Mouse (Mus musculus): Measurements from ENCODE around the gene Gpc5.
A peak's percentile ranks its signal among the peaks of the same experiment; 100 is the strongest.

Gene Gpc5

DNA sequence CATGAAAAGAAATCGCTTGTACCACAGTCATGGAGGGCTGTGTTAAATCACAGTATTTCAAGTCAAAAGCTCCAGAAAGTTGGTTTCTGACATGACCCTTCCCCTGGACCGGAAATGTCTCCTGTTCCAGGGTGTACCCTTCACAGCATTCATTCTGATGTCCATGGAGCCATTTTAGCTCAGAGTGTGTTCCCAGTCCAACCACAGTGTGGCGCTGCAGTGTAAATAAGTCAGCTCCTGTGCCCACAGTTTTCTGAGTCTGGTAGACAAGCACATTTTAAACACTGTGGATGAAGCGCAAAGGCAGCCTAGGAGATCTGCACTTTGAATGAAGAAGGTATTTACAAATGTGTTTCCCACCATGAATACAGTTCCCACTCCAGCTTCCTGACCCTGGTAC, 383.2 kb downstream of the Gpc5 start:
- ATAC-seq (ENCODE audit: insufficient number of reproducible peaks, low FRiP score, low TSS enrichment): no peak

DNA sequence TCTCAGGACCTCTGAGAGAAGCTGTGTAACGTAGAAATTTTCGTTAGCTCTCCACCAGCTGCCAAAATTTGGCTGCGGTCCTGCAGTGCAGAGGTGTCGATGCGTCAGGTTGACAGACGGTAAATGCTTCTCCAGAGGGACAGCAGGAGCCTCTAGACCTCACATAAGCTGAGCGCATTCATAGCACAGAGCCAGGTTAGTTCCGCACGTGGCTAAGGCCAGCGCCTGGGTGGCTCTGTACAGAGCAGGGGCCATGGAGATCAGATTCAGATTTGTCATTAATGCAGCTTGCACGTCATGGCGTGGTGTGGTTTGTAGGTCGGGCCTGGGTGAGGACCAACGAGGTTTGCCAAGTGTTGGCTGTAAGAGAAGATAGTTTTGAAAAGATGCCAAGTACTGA, 385.3 kb downstream of the Gpc5 start:
- no peak for ATAC-seq (ENCODE audit: insufficient number of reproducible peaks, low FRiP score, low TSS enrichment)

DNA sequence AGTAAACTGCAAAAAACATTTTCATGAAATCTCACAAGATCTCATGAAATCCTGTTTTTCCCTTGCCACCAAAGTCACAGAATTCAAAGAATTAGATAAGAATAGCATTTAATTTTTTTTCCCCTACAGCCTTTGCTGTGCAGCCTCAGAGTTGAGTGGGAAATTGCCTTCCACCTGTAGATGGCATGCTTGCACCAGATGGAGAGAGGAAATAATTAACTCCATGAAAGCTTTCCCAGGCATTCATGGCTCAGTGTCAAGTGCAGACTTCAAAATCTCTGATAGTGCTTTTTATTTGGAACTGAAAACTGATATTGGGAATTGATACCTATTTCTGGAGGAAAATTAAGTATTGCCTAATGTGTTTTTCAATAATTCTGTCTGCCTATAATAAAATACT, 393.1 kb downstream of the Gpc5 start:
- no peak for ATAC-seq (ENCODE audit: insufficient number of reproducible peaks, low FRiP score, low TSS enrichment)

DNA sequence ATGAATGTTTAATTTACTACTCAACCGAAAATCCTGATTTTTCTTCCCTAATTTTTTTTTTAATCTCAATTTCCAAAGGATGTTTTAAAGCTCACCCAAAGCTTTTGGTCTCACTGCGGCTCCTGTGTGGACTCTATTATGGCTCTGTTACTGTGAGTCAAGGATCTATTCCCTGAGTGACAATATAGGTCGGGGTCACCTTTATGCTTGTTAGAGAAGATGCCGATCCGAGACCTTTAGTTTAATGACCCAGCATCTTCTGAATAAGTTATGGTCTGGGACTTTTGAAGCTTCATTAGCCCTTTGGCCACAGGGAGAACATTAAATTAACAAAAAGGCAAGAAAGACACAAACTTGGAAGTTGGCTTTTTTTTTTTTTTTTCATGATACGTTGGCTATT, 408.8 kb downstream of the Gpc5 start:
- no peak for ATAC-seq (ENCODE audit: insufficient number of reproducible peaks, low FRiP score, low TSS enrichment)

DNA sequence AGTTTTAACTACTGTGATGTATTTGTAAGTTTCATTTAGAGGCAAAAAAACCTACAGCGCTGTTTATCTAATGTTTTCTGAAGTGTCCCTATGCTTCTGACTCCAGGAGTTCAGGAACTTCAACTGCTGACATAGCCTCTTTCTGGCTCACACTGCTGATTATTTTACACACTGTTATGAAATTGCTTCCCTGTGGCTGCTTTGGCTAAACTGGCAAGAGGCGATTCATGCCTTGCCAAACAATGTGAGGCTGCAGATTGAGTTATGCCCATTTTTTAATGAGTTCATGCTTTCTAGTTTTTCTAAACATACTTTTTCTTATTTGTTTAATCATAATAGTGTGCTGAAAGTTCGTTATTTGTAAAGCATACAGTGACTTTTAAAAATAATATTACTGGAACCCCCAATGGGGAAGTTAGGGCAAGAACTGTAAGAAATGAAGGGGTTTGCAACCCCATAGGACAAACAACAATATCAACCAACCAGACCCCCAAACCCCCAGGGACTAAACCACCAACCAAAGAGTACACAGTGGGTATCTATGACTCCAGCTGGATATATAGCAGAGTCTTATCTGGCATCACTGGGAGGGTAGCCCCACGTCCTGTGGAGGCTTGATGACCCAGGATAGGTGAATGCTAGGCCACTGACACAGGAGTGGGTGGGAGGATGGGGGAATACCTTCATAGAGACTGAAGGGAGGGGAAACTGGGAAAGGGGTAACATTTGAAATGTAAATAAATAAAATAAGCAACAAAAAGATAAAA, 454.7 kb downstream of the Gpc5 start:
- no peak for ATAC-seq (ENCODE audit: insufficient number of reproducible peaks, low FRiP score, low TSS enrichment)

DNA sequence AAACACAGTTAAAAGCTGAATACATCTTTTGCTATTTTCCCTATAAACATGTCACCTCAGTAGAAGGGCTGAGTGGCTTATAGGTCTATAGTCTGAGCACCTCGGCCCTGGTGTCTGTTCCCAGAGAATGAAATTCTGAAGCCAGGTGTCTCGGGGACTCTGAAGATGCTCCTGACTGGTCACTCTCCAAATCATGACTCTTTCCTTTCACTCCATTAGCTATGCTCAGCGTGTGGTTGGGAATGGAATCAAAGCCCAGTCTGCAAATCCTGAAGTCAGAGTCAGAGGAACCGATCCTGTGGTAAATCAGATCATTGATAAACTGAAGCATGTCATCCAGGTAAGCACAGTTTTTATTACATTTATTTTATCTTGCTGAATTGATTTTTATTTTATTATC, 460.0 kb downstream of the Gpc5 start:
- ATAC-seq (ENCODE audit: insufficient number of reproducible peaks, low FRiP score, low TSS enrichment): no peak

DNA sequence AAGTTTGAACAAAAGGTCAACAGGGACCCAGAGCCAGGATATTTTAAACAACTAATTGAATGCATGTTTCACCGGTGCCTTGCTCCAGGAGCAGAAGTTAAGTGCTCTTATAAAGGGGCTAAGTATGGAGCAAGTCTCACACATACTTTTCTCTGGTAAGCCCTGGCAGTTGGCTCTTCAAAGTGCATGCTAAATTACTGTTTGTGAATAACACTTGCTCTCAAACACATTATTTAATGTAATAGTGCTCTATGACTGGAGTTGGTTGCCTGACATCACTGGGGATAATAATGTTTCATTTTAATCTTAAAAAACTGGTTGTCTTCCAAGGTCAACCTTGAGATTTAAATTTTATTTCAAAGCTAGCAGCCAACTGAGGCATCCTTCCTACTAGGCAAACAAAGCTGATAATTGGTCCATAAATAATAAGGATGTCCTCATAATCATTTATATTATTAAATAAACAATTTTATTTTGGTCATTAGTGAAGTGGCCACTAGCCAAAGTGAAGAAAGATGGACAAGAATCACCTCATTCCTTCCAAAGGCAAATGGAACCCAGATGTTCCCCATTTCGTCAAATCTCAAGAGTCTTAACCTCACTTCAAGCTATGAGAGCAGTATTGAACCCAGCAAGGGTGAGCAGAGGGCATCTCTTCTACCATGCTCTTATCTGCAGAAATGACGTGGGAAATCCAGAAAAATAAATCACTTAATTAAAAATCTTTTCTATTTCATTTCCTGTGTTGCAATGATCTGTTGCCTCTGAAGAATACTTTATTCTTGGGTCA, 488.6 kb downstream of the Gpc5 start:
- ATAC-seq (ENCODE audit: insufficient number of reproducible peaks, low FRiP score, low TSS enrichment): no peak

DNA sequence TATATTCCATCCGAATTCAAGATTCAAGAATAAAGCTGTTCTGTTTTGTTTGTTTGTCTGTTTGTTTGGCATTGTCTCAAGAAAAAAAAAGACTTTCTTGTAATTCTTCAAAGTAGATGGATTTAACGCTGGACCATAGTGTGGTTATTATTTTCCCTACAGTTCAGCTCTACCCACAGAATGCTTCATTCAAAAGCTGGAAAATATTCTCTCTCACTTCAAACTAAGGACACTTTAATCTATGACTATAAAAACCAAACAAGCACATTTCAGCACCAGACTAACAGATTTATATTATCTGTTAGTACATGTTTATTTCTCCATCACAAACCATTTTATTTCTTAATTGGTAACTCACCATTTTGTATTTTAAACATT, 489.2 kb downstream of the Gpc5 start:
- ATAC-seq (ENCODE audit: insufficient number of reproducible peaks, low FRiP score, low TSS enrichment): no peak

DNA sequence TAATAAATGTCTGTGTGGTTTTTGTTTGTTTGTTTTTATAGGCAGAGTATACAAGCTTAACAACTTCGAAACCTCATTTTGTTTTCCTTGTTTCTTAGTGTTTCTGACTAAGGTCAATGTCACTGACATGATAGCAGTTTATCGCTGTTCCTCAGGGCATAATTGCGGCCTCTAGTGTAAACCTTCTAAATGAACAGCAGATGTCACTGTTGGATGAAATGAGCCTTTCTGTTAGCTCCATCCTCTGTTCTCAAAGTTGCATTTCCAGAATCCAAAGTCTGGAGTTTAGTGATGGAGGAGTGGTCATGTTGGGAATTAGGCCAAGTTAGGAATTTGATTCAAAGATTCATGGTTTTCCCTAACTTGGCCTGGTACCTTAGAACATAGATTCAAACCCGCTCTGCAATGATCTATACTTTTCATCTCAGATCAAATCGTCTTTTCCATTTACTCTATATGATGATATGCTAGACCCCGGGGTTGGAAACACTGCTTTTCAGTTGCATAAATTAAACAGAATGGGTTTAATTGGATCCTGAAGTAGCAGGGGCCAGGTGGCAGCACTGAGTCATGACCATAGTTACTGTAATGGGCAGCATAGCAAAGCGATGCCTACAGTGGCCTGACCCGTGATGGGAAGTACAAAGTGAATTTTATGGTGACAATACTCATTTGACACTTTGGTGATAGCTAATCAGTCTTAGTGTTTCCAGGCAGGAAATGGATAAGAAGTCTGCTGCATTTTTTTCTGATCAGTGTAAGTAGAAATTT, 508.4 kb downstream of the Gpc5 start:
- ATAC-seq (ENCODE audit: insufficient number of reproducible peaks, low FRiP score, low TSS enrichment): 0 out of 2 replicates have a peak, but pooled peaks have one; percentile 40

DNA sequence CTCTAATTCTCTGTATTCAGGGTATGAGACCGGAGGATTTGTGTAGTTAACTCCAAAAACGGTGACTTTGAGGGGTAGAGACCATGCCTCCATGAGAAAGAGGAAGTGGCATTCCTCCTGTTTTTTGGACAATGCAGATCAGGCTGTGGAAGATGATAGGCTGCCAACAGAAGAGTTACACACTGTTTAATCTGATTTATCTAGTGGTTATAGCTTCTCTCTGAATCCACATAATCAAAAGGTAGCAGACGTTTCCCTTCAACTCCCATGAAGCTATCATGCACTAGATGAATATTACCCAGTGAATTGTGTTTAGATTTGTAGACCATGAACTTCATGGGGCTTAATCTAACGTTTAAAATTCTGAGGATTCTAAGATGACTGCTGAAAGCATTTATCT, 522.1 kb downstream of the Gpc5 start:
- ATAC-seq (ENCODE audit: insufficient number of reproducible peaks, low FRiP score, low TSS enrichment): no peak

DNA sequence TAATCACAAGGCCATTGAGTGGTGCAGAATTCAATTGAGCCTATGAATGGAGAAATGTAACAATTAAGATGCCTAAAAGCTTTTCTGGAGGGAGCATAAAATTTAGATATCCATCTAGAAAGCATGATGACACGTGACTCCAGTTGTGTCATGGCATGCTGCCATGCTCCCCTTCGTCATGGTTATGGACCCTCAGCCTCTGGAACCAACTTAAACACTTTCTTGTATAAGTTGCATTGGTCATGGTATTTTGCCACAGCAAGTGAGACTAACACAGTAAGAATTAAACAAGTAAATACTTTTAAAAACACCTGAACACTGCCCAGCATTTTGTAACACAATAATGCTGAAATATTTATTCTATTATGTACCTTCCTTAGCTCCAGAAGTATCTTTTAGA, 524.3 kb downstream of the Gpc5 start:
- no peak for ATAC-seq (ENCODE audit: insufficient number of reproducible peaks, low FRiP score, low TSS enrichment)

DNA sequence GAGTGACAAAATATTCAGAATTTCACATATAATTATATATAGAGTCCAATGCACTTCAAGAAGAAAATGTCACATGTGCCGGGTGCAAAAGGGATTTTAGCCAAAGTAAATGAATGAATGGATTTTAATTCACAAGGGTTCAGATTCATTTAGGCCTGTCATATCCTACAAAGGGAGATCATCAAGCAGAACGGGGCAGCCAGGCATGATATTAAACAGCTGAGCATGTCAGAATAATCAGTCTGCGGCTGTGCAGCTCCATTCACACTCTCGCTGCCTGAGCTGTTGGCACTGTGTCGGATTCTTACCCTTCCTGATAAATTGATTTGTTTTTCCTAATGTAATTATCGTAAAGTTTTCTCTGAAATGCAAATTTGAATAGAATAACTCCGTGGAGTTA, 524.8 kb downstream of the Gpc5 start:
- no peak for ATAC-seq (ENCODE audit: insufficient number of reproducible peaks, low FRiP score, low TSS enrichment)

DNA sequence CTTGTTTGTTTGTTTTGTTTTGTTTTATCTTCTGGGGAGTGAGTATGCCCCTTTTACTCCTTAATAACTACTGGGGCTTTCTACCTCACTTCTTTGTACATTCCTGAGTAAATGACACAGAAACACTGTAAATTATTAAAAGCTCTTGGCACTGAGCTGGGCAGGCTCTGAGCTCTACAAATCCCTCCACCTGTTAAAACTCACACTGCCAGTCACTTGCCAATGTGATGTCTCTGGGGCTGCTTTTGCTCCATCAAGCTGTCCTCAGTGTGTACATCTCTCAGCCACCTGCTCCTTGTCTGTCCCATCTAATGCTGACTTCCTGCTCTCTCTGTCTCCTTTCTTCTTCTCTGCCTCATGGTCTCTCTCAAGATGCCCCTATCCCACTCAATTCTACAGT, 528.5 kb downstream of the Gpc5 start:
- ATAC-seq (ENCODE audit: insufficient number of reproducible peaks, low FRiP score, low TSS enrichment): no peak

DNA sequence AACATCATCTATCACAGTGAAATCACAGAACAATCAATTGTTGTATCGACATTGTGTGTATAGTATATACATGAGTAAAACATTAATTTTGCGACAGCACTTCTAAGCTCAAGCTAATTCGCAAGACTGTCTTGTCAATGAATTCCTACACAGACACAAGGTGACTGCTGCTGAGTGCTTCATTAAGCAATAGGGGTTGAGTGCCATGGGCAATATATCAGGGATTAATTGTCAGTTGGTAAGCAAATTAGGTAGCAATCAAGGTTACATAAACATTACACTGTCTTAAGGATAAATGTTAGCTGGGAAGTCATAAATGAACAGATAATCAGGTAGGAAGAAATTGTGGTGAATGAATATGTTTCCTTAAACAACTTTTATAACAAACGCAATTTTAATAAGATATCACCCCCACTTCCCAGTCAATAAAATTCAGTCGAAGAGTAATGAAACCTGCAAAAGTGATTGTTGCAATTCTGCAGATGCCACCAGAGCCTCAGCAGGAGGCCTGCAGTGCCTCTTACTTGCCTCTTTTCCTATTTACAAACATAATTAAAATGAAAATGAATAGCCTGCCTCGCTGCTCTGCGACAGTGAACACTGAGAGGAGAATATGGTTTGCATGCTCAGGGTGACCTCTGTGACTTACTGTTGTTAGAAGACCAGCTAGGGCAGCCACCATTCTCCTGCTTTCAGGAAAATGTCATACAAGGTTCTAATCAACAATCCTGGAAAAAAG, 539.3 kb downstream of the Gpc5 start:
- no peak for ATAC-seq (ENCODE audit: insufficient number of reproducible peaks, low FRiP score, low TSS enrichment)

DNA sequence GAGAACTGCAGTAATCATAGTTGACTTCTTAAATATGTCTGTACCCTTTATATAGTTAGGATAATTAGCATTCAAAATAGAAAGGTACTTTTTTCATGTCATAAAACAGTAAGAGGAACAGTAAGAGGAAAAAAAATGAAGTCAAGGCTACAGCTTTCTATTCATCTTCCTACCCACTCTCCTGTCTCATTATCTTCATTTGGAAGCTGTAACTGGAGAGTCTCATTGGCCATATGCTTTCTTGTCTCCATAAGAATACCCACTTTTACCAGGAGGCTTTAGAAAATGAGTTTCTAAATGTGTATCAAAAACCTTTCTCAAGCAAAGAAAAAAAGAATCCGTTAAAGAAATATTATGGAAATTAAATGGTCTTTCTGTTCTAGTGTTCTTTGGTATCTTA, 541.3 kb downstream of the Gpc5 start:
- ATAC-seq (ENCODE audit: insufficient number of reproducible peaks, low FRiP score, low TSS enrichment): no peak

DNA sequence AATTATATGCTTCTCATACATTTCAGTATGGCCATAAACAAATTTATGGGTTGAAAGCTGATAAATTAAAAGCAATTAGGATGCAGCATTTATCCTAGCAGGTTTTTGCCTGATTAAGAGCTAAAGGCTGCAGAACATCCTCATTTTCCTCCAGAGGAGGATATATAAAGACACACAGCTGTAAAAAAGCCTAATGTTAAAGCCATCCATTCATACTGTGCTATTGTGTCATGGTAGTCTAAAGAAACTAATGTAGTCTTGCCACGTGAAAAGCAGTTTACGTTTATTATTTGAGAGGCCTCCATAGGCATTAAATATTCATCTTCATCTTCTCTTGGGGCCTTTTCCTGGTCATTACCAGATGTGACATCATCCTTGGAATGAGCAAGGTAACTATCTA, 587.9 kb downstream of the Gpc5 start:
- no peak for ATAC-seq (ENCODE audit: insufficient number of reproducible peaks, low FRiP score, low TSS enrichment)

DNA sequence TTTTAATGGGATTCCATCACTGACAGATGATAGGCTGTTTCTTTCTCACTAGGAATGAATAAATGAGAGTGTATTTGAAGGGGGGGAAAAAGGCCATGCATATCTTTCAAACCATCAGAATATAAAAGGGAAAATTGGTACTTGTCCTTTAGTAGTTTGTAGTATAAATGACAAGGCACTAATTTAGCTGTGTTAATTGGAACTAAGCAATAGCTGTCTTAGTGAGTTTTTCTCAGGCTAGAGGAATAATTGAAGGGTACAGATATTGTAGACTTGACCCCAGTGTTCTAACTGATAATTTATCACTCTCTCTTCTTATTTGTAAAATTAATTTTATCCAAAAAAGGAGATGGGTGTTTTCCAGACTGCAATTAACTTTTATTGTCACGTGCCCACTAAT, 654.0 kb downstream of the Gpc5 start:
- no peak for ATAC-seq (ENCODE audit: insufficient number of reproducible peaks, low FRiP score, low TSS enrichment)

DNA sequence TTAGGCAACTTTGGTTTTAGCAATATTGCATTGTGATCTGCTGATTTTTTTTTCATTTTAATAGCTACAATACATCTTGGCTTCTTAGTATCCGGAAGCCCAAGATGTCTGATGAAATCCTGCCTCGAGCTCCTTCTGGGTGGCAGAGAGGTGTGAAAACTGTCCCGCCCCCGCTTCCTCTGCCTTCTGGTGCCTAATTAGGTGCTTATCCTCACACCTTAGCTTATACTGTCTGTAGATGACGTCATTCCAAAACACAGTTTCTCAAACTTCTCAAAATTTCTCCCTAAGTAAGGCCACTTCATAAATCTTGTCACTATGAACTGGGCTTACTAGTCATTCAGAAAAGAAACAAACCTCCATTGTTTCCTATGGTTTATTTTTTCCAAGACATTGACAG, 668.2 kb downstream of the Gpc5 start:
- ATAC-seq (ENCODE audit: insufficient number of reproducible peaks, low FRiP score, low TSS enrichment): no peak

DNA sequence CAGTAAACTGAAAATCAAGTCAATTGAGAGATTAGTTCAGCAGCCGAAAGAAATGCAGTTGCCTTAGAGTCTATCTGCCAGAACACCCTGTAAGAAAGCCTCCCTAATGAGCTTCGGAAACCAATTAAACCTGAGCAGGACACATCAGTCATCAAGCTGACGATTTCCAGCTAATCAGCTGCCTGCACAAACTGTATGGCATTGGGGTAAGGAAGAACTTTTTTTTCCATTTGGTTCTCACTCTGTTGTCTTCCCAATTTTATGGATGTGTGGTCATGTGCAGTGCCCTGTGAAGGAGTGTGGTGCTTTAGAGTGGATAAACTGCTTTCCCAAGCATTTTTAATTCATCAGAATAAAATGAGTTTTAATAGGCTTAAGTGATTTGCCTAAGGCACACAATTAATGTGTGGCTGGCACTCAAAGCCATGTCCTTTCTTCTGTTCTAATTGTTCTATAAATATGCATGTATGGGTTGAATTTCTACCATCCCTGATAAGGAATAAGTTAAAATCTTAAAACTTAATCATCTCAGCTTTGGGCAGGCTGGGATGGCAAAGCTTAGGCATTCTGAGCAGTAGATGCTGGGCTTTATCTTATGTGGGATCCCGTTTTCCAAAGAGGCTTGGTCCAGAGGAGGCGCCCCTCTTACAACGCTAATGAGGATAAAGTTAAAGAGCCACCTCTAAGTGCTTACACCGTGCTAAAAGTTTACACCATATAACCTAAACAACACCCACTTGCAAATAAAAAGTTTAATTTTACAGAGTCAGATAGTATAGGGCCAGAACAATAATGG, 687.6 kb downstream of the Gpc5 start:
- ATAC-seq (ENCODE audit: insufficient number of reproducible peaks, low FRiP score, low TSS enrichment): no peak

DNA sequence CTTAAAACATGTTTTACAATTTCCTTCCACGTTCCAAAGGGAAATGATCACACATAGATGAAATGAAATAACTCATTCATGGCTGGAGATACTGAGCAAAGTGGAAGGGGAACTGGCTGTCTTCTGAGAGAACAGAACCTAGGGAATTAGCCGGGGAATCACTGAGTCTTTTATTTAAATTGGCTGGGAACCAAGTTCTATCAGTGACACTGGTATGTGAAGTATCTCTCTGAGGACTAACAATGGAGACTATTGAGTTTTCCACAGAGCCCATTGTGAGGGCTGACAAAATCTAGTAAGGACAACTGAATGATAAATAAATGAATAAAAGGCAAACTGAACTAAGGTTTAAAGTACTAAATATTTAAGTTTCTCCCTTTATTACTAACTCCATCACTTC, 712.7 kb downstream of the Gpc5 start:
- ATAC-seq (ENCODE audit: insufficient number of reproducible peaks, low FRiP score, low TSS enrichment): no peak
